Mouse (Mus musculus) bone marrow macrophage, adult 2 months (primary cell): Measurements from ENCODE around the gene Ctbs.

Source experiments
- CTCF ChIP-seq: IDR thresholded peaks from 2 replicates; pipeline ENCODE4 v1.5.1; 2012; ENCODE audit warnings: low read depth, mild to moderate bottlenecking, low read length, moderate library complexity
- POLR2A ChIP-seq: IDR thresholded peaks from 2 replicates; pipeline ENCODE4 v1.6.1; 2012; ENCODE audit warnings: mild to moderate bottlenecking, low read depth, low read length, borderline replicate concordance

DNA sequence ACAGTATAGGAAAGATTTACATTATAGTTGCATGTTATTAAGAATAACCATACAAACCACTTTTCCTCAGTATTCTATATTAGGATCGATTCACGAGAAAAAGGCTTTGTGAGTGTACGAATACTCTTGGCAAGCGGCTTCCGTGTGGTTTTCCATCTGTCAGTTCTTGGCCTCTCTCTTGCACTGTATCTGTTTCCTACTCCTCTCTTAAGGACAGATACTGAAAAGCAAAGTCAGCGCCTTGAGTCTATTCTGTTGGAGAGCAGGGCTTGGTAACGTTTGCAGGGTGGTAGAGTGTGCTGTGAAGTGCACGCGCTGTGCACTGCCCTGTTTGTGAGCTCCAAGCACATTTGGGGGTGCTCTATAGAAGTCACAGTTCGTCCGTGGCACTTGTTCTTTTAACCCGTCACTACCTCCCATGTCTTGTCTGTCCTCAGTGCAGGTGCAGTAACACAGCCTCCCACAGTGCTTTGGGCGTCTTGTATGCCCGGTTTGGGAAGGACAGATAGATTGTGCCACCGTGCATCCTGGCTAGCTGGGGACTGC is 29.5 kb upstream of the Ctbs start:
- TF ChIP-seq CTCF, result no peak
- TF ChIP-seq POLR2A, result no peak
